Mouse (Mus musculus) limb, embryonic 12.5 days (tissue): ENCODE measurements around the gene Ptpru. TPM values are rescaled to one million over a fixed set of nuclear protein-coding genes. Genes with fewer than 3 reads are reported as not detected.
"Not testable (repeated sequence)": the region's sequence is repeated elsewhere in the genome, so short reads cannot be mapped to it uniquely, and the experiment has no call there.

ENCODE experiments used
- ATAC-seq: fragments of 200-750 bp; cut with Nextera tagmentation; 2 replicates; pipeline ENCODE4 v1.8.0; 2017; ENCODE audit warnings: low read depth, moderate TSS enrichment; ENCODE audit not compliant: insufficient number of reproducible peaks, insufficient read depth, low FRiP score, low TSS enrichment
- H3K27ac ChIP-seq: fragments of 300-500 bp; sonication (generic); 2 replicates; pipeline ENCODE4 v1.5.1; 2016; ENCODE audit warnings: mild to moderate bottlenecking, moderate library complexity
- H3K27me3 ChIP-seq: fragments of 300-500 bp; sonication (generic); 2 replicates; pipeline ENCODE4 v1.6.1; 2016; ENCODE audit warnings: mild to moderate bottlenecking, moderate library complexity
- H3K36me3 ChIP-seq: fragments of 300-500 bp; sonication (generic); 2 replicates; pipeline ENCODE4 v1.6.1; 2016; ENCODE audit warnings: mild to moderate bottlenecking, moderate library complexity
- H3K4me1 ChIP-seq: fragments of 300-500 bp; sonication (generic); replicated peaks from 2 replicates; pipeline ENCODE4 v1.6.1; 2016
- H3K4me2 ChIP-seq: fragments of 300-500 bp; sonication (generic); 2 replicates; pipeline ENCODE4 v1.6.1; 2016; ENCODE audit warnings: mild to moderate bottlenecking, moderate library complexity
- H3K4me3 ChIP-seq: fragments of 300-500 bp; sonication (generic); replicated peaks from 2 replicates; pipeline ENCODE4 v1.5.1; 2016; ENCODE audit warnings: mild to moderate bottlenecking
- H3K9ac ChIP-seq: fragments of 300-500 bp; sonication (generic); replicated peaks from 2 replicates; pipeline ENCODE4 v1.6.1; 2016; ENCODE audit warnings: mild to moderate bottlenecking, moderate library complexity
- H3K9me3 ChIP-seq: fragments of 300-500 bp; sonication (generic); 2 replicates; pipeline ENCODE4 v1.6.1; 2016; ENCODE audit warnings: mild to moderate bottlenecking, moderate library complexity
- WGBS: fragments of 180-500 bp; shearing (Covaris S2); methylation state at CpG from one replicate; pipeline ENCODE4 v1.1.7; 2016; 5-methylcytosine and 5-hydroxymethylcytosine counted together
- polyA plus RNA-seq: library from polyadenylated mRNA; unstranded; fragments of >200 nt; fragmentation: Nextera tagmentation; extraction: Ambion mirVana; gene quantifications from 2 replicates; pipeline ENCODE4 v1.2.1, GENCODE M21; 2016

The Ptpru gene
- polyA plus RNA-seq, 1 experiment from 2014 or later: 18.0 TPM

GRCm38 (mm10) chr4:131813798-131814197 is 24.3 kb downstream of the Ptpru start:
- Histone ChIP-seq H3K4me1 (no peaks in the 10 kb centered on the region), H3K4me3 (no peak overlapping the region), H3K27me3 (no peaks in the 10 kb centered on the region), H3K9ac (no peak overlapping the region), H3K27ac (no peak overlapping the region), H3K4me2 (no peak overlapping the region), H3K9me3 (no peaks in the 10 kb centered on the region), H3K36me3 (no peaks in the 10 kb centered on the region)
- WGBS: 91% methylated on average over 7 of the region's 7 CpGs
- no peak for ATAC-seq

GRCm38 (mm10) chr4:131812458-131812857 is 25.6 kb downstream of the Ptpru start:
- no peak overlapping the region for H3K4me3 ChIP-seq
- ATAC-seq: no peak
- no peak overlapping the region for H3K9ac ChIP-seq
- no peak overlapping the region for H3K4me2 ChIP-seq
- H3K27me3 ChIP-seq: no peaks in the 10 kb centered on the region
- WGBS: 87% methylated on average over 11 of the region's 11 CpGs
- H3K36me3 ChIP-seq: no peaks in the 10 kb centered on the region
- H3K27ac ChIP-seq: no peak overlapping the region
- H3K4me1 ChIP-seq: no peaks in the 10 kb centered on the region
- no peaks in the 10 kb centered on the region for H3K9me3 ChIP-seq

DNA sequence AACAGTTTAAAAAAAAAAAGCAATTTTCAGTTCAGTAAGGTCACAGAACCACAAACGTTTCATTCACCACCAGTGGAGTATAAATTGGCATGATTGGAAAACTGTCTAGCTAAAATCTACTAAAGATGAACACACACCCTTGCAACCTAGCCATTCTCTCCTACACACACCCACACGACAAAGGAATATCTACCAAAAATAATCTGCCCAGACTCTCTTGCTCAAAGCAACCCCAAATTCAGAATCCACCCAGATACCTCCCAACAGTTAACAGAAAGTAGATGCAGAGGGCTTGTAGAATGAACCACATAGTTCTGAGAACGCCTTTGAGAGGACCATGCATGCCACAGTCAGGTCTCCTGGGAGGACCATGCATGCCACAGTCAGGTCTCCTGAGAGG is 32.8 kb downstream of the Ptpru start:
- H3K27me3 ChIP-seq: no peaks in the 10 kb centered on the region
- no peak overlapping the region for H3K4me2 ChIP-seq
- peaks cover 12% of the 10 kb centered on the region; the same call in 1 of the 2 replicates for H3K4me1 ChIP-seq
- peaks cover 6% of the 10 kb centered on the region for H3K36me3 ChIP-seq
- H3K4me3 ChIP-seq: no peak overlapping the region
- ATAC-seq: no peak
- H3K27ac ChIP-seq: no peak overlapping the region
- H3K9me3 ChIP-seq: no peaks in the 10 kb centered on the region
- WGBS: 80% methylated on average over 3 of the region's 3 CpGs
- H3K9ac ChIP-seq: no peak overlapping the region

DNA sequence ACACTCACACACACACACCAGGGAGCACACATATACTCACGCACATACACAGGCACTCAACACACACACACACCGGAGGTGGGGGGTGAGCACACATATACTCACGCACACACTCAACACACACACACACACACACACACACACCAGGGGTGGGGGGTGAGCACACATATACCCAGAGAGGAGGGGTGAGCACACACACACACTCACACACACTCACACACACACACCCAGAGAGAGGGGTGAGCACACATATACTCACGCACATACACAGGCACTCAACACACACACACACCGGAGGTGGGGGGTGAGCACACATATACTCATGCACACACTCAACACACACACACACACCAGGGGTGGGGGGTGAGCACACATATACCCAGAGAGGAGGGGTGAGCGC is 33.4 kb downstream of the Ptpru start:
- not testable (repeated sequence) for H3K27me3 ChIP-seq, H3K4me3 ChIP-seq, H3K9ac ChIP-seq, H3K27ac ChIP-seq, H3K9me3 ChIP-seq, H3K4me2 ChIP-seq, H3K36me3 ChIP-seq
- 95% methylated on average over 3 of the region's 6 CpGs for WGBS
- ATAC-seq: peak; percentile 74; the same call in 1 of the 2 replicates
- peaks cover 12% of the 10 kb centered on the region; the same call in 1 of the 2 replicates for H3K4me1 ChIP-seq

DNA sequence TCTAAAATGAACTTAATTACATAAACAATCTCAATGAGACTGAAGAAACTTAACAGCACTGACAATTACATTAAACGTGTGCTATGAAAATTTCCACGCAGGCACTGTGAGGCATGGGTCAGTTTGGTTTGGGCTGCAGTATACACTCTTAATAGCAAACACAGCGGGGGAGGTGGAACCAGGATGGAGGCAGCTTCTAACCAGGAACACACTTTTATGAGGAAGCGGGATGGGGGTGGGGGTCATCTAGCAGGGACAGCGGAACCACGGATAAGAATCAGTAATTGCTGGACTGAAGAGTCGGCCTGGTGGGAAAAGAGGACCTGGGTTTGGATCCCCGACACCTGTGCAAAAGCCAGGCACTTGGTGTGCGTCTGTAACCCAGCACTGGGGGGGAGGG is 34.2 kb downstream of the Ptpru start:
- H3K4me1 ChIP-seq: peaks cover 12% of the 10 kb centered on the region; the same call in 1 of the 2 replicates
- no peaks in the 10 kb centered on the region for H3K9me3 ChIP-seq
- H3K27ac ChIP-seq: no peak overlapping the region
- ATAC-seq: no peak
- H3K27me3 ChIP-seq: no peaks in the 10 kb centered on the region; the same call in 1 of the 2 replicates
- no peak overlapping the region for H3K4me2 ChIP-seq
- no peak overlapping the region for H3K4me3 ChIP-seq
- H3K9ac ChIP-seq: no peak overlapping the region
- WGBS: 32% methylated on average over 9 of the region's 9 CpGs
- peaks cover 8% of the 10 kb centered on the region for H3K36me3 ChIP-seq

- no peak overlapping the region for H3K4me3 ChIP-seq
- WGBS: 23% methylated on average over 4 of the region's 4 CpGs
- peaks cover 8% of the 10 kb centered on the region for H3K36me3 ChIP-seq
- H3K4me2 ChIP-seq: no peak overlapping the region
- H3K27ac ChIP-seq: no peak overlapping the region
- no peaks in the 10 kb centered on the region for H3K9me3 ChIP-seq
- no peak for ATAC-seq
- H3K9ac ChIP-seq: no peak overlapping the region
- H3K27me3 ChIP-seq: no peaks in the 10 kb centered on the region; the same call in 1 of the 2 replicates
- peaks cover 14% of the 10 kb centered on the region; the same call in 1 of the 2 replicates for H3K4me1 ChIP-seq
These were observed 39.1 kb downstream of the Ptpru start for GRCm38 (mm10) chr4:131798968-131799367.

GRCm38 (mm10) chr4:131797920-131798319 is 40.2 kb downstream of the Ptpru start:
- 66% methylated on average over 12 of the region's 12 CpGs for WGBS
- Histone ChIP-seq H3K9me3 (no peaks in the 10 kb centered on the region), H3K4me3 (no peak overlapping the region), H3K27ac (no peak overlapping the region), H3K9ac (no peak overlapping the region), H3K27me3 (no peaks in the 10 kb centered on the region; the same call in 1 of the 2 replicates), H3K4me1 (peaks cover 3% of the 10 kb centered on the region; the same call in 1 of the 2 replicates), H3K4me2 (no peak overlapping the region), H3K36me3 (peaks cover 13% of the 10 kb centered on the region)
- no peak for ATAC-seq

- no peaks in the 10 kb centered on the region; the same call in 1 of the 2 replicates for H3K27me3 ChIP-seq
- H3K4me1 ChIP-seq: peaks cover 3% of the 10 kb centered on the region; the same call in 1 of the 2 replicates
- H3K27ac ChIP-seq: no peak overlapping the region
- no peak overlapping the region for H3K4me2 ChIP-seq
- no peaks in the 10 kb centered on the region for H3K9me3 ChIP-seq
- no peak overlapping the region for H3K4me3 ChIP-seq
- 86% methylated on average over 7 of the region's 7 CpGs for WGBS
- ATAC-seq: no peak
- H3K36me3 ChIP-seq: peaks cover 13% of the 10 kb centered on the region
- H3K9ac ChIP-seq: no peak overlapping the region
These were observed 40.6 kb downstream of the Ptpru start for GRCm38 (mm10) chr4:131797483-131797882.

- Histone ChIP-seq H3K36me3 (peaks cover 13% of the 10 kb centered on the region), H3K27ac (no peak overlapping the region), H3K9ac (no peak overlapping the region), H3K4me2 (no peak overlapping the region), H3K27me3 (no peaks in the 10 kb centered on the region; the same call in 1 of the 2 replicates), H3K4me1 (peaks cover 3% of the 10 kb centered on the region; the same call in 1 of the 2 replicates), H3K9me3 (no peaks in the 10 kb centered on the region), H3K4me3 (no peak overlapping the region)
- ATAC-seq: no peak
- WGBS: 70% methylated on average over 14 of the region's 14 CpGs
These were observed 41.6 kb downstream of the Ptpru start for GRCm38 (mm10) chr4:131796312-131797080.

GRCm38 (mm10) chr4:131786800-131787199 is 51.3 kb downstream of the Ptpru start:
- no peak overlapping the region for H3K4me2 ChIP-seq
- H3K36me3 ChIP-seq: peaks cover 14% of the 10 kb centered on the region; the same call in 1 of the 2 replicates
- 84% methylated on average over 7 of the region's 7 CpGs for WGBS
- H3K4me1 ChIP-seq: no peaks in the 10 kb centered on the region
- H3K27ac ChIP-seq: no peak overlapping the region
- no peak overlapping the region for H3K4me3 ChIP-seq
- H3K9ac ChIP-seq: no peak overlapping the region
- H3K27me3 ChIP-seq: no peaks in the 10 kb centered on the region
- ATAC-seq: no peak
- no peaks in the 10 kb centered on the region for H3K9me3 ChIP-seq

- Histone ChIP-seq H3K4me1 (peaks cover 8% of the 10 kb centered on the region), H3K9me3 (no peaks in the 10 kb centered on the region), H3K4me3 (no peak overlapping the region), H3K36me3 (peaks cover 14% of the 10 kb centered on the region; the same call in 1 of the 2 replicates), H3K27ac (no peak overlapping the region), H3K4me2 (no peak overlapping the region), H3K9ac (no peak overlapping the region), H3K27me3 (no peaks in the 10 kb centered on the region)
- 13% methylated on average over 9 of the region's 9 CpGs for WGBS
- ATAC-seq: no peak
These were observed 54.1 kb downstream of the Ptpru start for GRCm38 (mm10) chr4:131784034-131784433.
